Mouse (Mus musculus) hindbrain, postnatal 0 days (tissue): ENCODE measurements at regions not wholly inside any gene's neighbourhood (a gene's known extent, or its start where the extent isn't known, plus 50 kb on each side); places are given as distances from the start of the nearest gene placed in this dataset.

Experiments
- ATAC-seq: fragments of 200-750 bp; cut with Nextera tagmentation; 2 replicates; pipeline ENCODE4 v1.8.0; 2017; ENCODE audit warnings: mild to moderate bottlenecking, moderate TSS enrichment, moderate library complexity
- DNase-seq: peaks from one replicate; pipeline ENCODE4 v3.0.0-alpha.2; 2015; ENCODE audit warnings: low spot score
- H3K27ac ChIP-seq: fragments of 300-500 bp; sonication (generic); 2 replicates; pipeline ENCODE4 v1.5.1; 2014; ENCODE audit warnings: mild to moderate bottlenecking
- H3K27me3 ChIP-seq: fragments of 300-500 bp; sonication (generic); 2 replicates; pipeline ENCODE4 v1.6.1; 2014; ENCODE audit warnings: low read length, mixed read lengths; ENCODE audit not compliant: insufficient read depth
- H3K36me3 ChIP-seq: fragments of 300-500 bp; sonication (generic); 2 replicates; pipeline ENCODE4 v1.6.1; 2014; ENCODE audit warnings: low read length, mixed read lengths; ENCODE audit not compliant: insufficient read depth
- H3K4me1 ChIP-seq: fragments of 300-500 bp; sonication (generic); 2 replicates; pipeline ENCODE4 v1.6.1; 2014; ENCODE audit warnings: antibody characterized with exemption, low read length, mixed read lengths; ENCODE audit not compliant: insufficient read depth
- H3K4me2 ChIP-seq: fragments of 300-500 bp; sonication (generic); 2 replicates; pipeline ENCODE4 v1.6.1; 2014; ENCODE audit warnings: low read depth, mild to moderate bottlenecking, low read length, moderate library complexity, mixed read lengths
- H3K4me3 ChIP-seq: fragments of 300-500 bp; sonication (generic); 2 replicates; pipeline ENCODE4 v1.5.1; 2014; ENCODE audit warnings: low read length
- H3K9ac ChIP-seq: fragments of 300-500 bp; sonication (generic); replicated peaks from 2 replicates; pipeline ENCODE4 v1.6.1; 2014; ENCODE audit warnings: mild to moderate bottlenecking, low read length, moderate library complexity, mixed read lengths
- H3K9me3 ChIP-seq: fragments of 300-500 bp; sonication (generic); 2 replicates; pipeline ENCODE4 v1.6.1; 2016; ENCODE audit warnings: low read length, mixed read lengths
- CTCF ChIP-seq: IDR thresholded peaks from 2 replicates; pipeline ENCODE4 v1.5.1; 2016; ENCODE audit warnings: antibody characterized with exemption, control low read depth, low read depth
- WGBS: fragments of 180-500 bp; shearing (Covaris S2); extraction: QIAGEN DNeasy Blood & Tissue Kit; methylation state at CpG from one replicate; pipeline ENCODE4 v1.1.7; 2014; 5-methylcytosine and 5-hydroxymethylcytosine counted together

- no peak for ATAC-seq
- WGBS: 49% methylated on average over 18 of the region's 18 CpGs
- no peaks in the 10 kb centered on the region for H3K9me3 ChIP-seq
- peak; percentile 52 for DNase-seq
- H3K36me3 ChIP-seq: no peaks in the 10 kb centered on the region
- no peaks in the 10 kb centered on the region for H3K4me1 ChIP-seq
- H3K27me3 ChIP-seq: no peaks in the 10 kb centered on the region
- H3K4me3 ChIP-seq: no peak overlapping the region
- TF ChIP-seq CTCF: no peak
- no peak overlapping the region for H3K27ac ChIP-seq
- no peak overlapping the region for H3K9ac ChIP-seq
- H3K4me2 ChIP-seq: no peak overlapping the region
These were observed 172.1 kb upstream of the Irx3 start for GRCm38 (mm10) chr8:91973951-91974439.

- peak overlapping the region; percentile 43 for H3K4me2 ChIP-seq
- 46% methylated on average over 16 of the region's 16 CpGs for WGBS
- H3K9me3 ChIP-seq: no peaks in the 10 kb centered on the region
- ATAC-seq (no peak), DNase-seq (no peak)
- H3K4me1 ChIP-seq: peaks cover 4% of the 10 kb centered on the region; the same call in 1 of the 2 replicates
- H3K27ac ChIP-seq: no peak overlapping the region
- H3K27me3 ChIP-seq: no peaks in the 10 kb centered on the region; the same call in 1 of the 2 replicates
- TF ChIP-seq CTCF: no peak
- H3K36me3 ChIP-seq: no peaks in the 10 kb centered on the region
- H3K4me3 ChIP-seq: no peak overlapping the region
- H3K9ac ChIP-seq: no peak overlapping the region
These were observed 165.5 kb upstream of the Irx3 start for GRCm38 (mm10) chr8:91967407-91967806.

GRCm38 (mm10) chr8:91966891-91967370 is 165.1 kb upstream of the Irx3 start:
- no peak overlapping the region for H3K9ac ChIP-seq
- peaks cover 4% of the 10 kb centered on the region; the same call in 1 of the 2 replicates for H3K4me1 ChIP-seq
- H3K4me3 ChIP-seq: no peak overlapping the region
- 43% methylated on average over 19 of the region's 19 CpGs for WGBS
- DNase-seq: peak; percentile 39
- H3K36me3 ChIP-seq: no peaks in the 10 kb centered on the region
- no peak overlapping the region for H3K27ac ChIP-seq
- no peaks in the 10 kb centered on the region; the same call in 1 of the 2 replicates for H3K27me3 ChIP-seq
- no peaks in the 10 kb centered on the region for H3K9me3 ChIP-seq
- peak; percentile 46 for TF ChIP-seq CTCF
- H3K4me2 ChIP-seq: peak overlapping the region; percentile 43
- no peak for ATAC-seq

GRCm38 (mm10) chr8:91961696-91962095 is 159.8 kb upstream of the Irx3 start:
- no peak overlapping the region for H3K4me3 ChIP-seq
- H3K9me3 ChIP-seq: no peaks in the 10 kb centered on the region
- WGBS: 79% methylated on average over 5 of the region's 5 CpGs
- no peak overlapping the region for H3K4me2 ChIP-seq
- H3K27me3 ChIP-seq: no peaks in the 10 kb centered on the region; the same call in 1 of the 2 replicates
- no peak for TF ChIP-seq CTCF
- ATAC-seq: no peak
- H3K4me1 ChIP-seq: no peaks in the 10 kb centered on the region
- DNase-seq: no peak
- no peak overlapping the region for H3K9ac ChIP-seq
- H3K36me3 ChIP-seq: no peaks in the 10 kb centered on the region
- no peak overlapping the region for H3K27ac ChIP-seq

GRCm38 (mm10) chr8:91955170-91955569 is 153.3 kb upstream of the Irx3 start:
- no peak overlapping the region for H3K4me2 ChIP-seq
- WGBS: 60% methylated on average over 6 of the region's 6 CpGs
- DNase-seq: peak; percentile 66
- TF ChIP-seq CTCF: no peak
- no peak overlapping the region for H3K27ac ChIP-seq
- H3K9me3 ChIP-seq: no peaks in the 10 kb centered on the region
- H3K4me3 ChIP-seq: no peak overlapping the region
- peak; percentile 45; the same call in 1 of the 2 replicates for ATAC-seq
- H3K9ac ChIP-seq: no peak overlapping the region
- no peaks in the 10 kb centered on the region for H3K27me3 ChIP-seq
- H3K36me3 ChIP-seq: no peaks in the 10 kb centered on the region
- no peaks in the 10 kb centered on the region for H3K4me1 ChIP-seq

GRCm38 (mm10) chr8:91952981-91953380 is 151.1 kb upstream of the Irx3 start:
- no peaks in the 10 kb centered on the region for H3K4me1 ChIP-seq
- H3K9ac ChIP-seq: no peak overlapping the region
- no peak overlapping the region for H3K4me2 ChIP-seq
- no peaks in the 10 kb centered on the region for H3K36me3 ChIP-seq
- ATAC-seq: no peak
- no peaks in the 10 kb centered on the region for H3K9me3 ChIP-seq
- WGBS: 93% methylated on average over 4 of the region's 4 CpGs
- H3K27me3 ChIP-seq: no peaks in the 10 kb centered on the region
- DNase-seq: no peak
- no peak overlapping the region for H3K27ac ChIP-seq
- no peak overlapping the region for H3K4me3 ChIP-seq
- TF ChIP-seq CTCF: no peak

GRCm38 (mm10) chr8:91949110-91949509 is 147.2 kb upstream of the Irx3 start:
- no peaks in the 10 kb centered on the region for H3K27me3 ChIP-seq
- no peaks in the 10 kb centered on the region for H3K36me3 ChIP-seq
- TF ChIP-seq CTCF: no peak
- no peak overlapping the region for H3K27ac ChIP-seq
- H3K9me3 ChIP-seq: no peaks in the 10 kb centered on the region
- H3K9ac ChIP-seq: no peak overlapping the region
- WGBS: 70% methylated on average over 9 of the region's 9 CpGs
- DNase-seq (no peak), ATAC-seq (no peak)
- 0 out of 2 replicates have a peak overlapping the region, but pooled peaks have one; percentile 13 for H3K4me2 ChIP-seq
- H3K4me3 ChIP-seq: no peak overlapping the region
- no peaks in the 10 kb centered on the region for H3K4me1 ChIP-seq
